Mouse (Mus musculus) liver, postnatal 0 days (tissue): ENCODE measurements around the gene Bex1.

Source experiments
- CTCF ChIP-seq: sonication (generic); IDR thresholded peaks from 2 replicates; pipeline ENCODE4 v1.5.1; 2016; ENCODE audit warnings: antibody characterized with exemption, low read depth
- EP300 ChIP-seq: IDR thresholded peaks from 2 replicates; pipeline ENCODE4 v1.6.1; 2016; ENCODE audit warnings: antibody characterized with exemption, low read depth, mild to moderate bottlenecking

DNA sequence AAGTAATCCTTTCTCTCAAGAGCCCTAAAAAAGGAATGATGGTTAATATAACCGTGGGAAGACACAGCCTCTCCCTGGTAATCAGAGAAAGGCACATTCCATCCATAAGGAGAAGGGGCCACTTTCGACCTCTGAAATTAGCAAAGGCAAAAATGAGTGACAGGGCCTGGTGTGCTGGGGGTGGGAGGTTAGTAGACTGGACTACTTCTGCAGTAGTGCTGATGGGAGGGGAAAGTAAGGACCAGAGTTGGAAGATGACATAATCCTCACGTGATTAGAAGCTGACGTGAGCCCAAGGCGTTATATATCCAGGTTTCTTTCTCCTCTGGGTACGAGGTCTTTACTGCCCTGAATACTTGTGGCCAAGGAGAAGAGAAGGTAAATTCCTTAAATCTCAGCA lies 8.4 kb upstream of the Bex1 start:
- TF ChIP-seq EP300 (no peak), CTCF (no peak)
